Mouse (Mus musculus) adrenal gland, postnatal 25 days (tissue): ENCODE results near the gene Rreb1. TPM values are rescaled to one million over a fixed set of nuclear protein-coding genes. Genes with fewer than 3 reads are reported as not detected.
A peak's percentile ranks its signal among the peaks of the same experiment; 100 is the strongest.

ENCODE experiments used
- DNase-seq: peaks from one replicate; pipeline ENCODE4 v3.0.0; 2021; ENCODE audit warnings: mixed read lengths
- total RNA-seq: library from RNA; stranded (reverse); gene quantifications from 2 replicates; pipeline ENCODE4 v1.2.3, GENCODE M21; 2021

The Rreb1 gene
- total RNA-seq, 1 experiment from 2014 or later = 87.2 TPM

DNA sequence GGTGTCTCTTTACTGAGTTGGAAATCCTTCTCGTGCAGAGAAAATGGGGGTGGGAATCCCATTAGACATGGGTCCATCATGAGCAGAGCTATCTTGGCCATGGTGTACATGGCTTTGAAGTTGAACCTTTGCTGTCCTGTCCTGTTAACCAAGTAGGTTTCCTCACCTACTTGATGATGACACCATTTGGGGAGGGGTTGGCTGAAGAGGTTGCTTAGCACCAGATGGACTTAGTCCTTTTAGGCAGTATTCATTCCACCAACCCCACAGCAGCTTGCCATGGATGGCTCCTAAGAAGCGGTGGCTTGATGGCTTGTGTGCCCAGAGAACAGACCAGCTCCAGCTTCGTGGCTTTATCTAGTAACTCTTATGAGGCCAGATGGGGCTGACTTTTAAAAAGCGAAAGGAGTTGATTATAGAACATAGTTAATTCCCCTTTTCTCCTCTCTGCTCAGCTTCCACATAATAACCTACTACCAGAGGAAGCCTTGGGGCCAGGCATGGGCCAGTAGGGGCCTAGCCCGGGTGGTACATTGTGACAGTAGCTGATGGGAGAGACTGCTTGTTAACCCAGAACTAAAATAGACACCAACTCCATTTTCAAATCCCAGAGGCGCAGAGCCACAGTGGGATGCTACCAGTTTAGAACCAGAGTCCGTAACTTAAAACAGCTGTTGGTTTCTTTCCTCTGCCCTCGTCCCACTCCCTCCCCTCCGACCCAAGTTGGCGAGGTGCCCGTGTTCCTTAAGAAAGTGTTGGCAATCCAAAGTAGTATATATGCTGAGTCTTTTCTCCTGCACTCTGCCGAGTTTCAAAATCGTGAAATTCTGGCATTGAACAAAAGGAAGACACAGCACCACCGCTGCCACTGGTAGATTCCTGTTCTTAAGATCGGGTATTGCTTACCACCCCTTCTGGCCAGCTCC lies 140.4 kb downstream of the Rreb1 start:
- DNase-seq = no peak

DNA sequence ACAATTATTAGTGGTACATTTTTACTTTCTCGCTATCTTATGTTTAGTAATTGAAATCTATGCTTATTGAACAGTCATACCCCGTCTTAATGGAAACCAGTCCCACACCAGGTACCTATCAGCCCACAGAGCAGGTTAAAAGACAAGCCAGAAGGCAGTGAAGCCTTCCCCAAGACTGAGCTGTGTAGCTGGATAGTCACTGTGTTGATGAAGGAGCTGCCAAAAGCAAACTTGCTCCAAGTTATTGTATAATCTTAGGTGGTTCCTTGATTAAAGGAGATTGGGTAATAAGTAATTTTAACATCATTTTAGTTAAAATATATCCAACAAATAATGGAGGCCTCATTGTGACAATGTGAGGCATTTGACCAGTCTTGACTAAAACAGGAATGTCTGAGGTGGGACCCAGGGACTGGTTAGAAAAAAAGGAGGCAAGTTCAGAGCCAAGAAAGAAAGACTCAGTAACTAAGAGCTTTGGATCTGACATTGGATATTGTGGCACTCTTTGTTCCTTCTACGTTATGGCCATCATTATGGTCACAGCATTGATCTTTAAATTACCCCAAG lies 141.6 kb downstream of the Rreb1 start:
- no peak for DNase-seq

DNA sequence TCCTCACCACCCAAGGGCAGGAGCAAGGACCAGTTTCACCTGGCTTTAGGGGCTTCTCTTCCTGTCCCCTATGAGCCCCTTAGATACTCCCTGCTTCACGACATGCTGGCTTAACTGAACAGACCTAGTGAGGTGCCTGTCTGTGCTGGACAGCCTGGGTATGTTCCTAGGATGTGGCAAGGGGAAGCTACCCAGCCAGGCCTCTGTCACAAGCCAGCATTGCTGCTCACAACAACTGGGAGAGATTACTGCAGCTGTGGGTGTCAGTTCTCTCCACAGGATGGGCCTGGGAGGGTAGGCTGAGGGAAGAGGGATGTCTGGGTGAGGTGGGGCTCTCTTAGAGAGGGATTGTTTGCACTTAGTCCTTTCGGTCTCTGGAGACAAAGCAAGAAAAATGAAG lies 142.5 kb downstream of the Rreb1 start:
- no peak for DNase-seq

DNA sequence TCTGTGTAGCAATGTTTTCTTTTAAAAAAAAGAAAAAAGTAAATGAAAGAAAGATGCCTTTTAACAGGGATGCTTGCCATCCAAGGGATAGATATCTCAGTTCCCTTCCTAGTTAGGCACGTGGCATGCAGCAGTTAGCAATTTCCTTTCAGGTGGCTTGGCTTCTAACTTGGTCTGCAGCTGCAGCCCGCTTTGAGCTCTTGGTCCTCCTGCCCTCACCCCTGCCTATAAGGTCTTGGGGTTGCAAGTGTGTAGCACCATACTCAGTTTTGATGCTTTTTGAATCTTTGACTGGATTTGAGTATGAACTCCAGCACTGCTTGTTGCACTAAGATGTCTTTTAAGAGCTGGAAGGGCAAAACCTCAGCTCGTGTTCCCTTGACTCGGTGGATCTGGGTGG lies 144.9 kb downstream of the Rreb1 start:
- DNase-seq = no peak

DNA sequence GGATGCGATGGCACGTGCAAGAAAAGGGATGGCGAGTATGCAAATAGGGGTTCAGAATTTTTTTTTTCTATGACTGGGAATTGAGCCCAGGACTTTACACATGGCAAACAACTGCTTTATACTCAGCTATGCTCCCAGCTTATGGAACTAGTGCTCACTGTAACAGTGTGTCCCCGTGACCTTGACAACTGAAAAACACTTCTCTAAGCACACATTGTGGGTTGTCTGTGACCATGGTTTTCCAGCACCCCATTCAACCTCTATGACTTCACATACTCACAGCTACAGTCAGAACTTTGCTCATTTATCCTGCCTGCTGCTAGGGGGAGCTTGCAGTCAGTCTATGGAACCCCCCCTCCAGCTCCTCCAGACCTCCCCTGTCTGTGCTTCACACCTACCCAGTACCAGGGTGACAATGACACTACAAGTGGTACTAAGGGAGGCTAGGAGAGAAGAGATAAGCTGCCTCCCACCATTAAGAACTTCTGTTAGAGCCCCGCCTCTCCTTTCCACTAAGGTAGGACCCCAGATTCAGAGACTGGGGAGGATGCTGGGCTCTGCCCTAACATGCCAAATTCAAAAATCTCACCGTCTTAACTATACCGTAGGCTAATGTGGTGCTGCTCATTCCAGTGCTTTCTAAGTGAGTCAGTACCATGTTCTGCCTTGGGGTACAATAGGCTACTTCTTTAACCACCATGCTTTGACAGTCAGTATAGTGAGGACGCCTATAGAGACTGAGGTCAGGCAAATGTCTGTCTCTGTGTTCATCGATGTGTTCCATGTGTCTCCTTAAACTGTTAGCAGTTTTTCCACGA lies 145.7 kb downstream of the Rreb1 start:
- no peak for DNase-seq

DNA sequence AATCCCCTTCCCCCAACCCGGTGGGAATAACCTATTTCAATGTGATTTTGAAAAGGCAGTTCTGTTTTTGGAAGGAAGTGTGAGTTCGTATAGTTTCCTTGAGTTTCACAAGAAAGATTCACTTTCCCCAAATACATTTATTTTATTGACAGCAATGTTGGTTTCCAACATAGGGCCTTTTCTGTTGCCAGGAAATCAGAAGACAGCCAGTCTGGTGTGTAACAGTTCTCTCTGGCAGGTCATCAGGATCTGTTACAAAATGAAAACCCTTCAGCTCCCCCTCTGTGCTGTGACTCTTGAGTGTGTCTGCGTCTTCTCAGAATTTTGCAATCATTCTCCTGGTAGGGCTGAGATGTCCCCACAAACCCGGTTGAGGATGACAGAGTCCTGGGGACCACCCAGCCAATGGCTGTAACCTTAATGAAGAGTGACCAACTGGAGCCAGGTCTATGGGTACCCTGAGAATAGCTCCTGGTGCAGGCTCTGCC lies 146.3 kb downstream of the Rreb1 start:
- DNase-seq = no peak

DNA sequence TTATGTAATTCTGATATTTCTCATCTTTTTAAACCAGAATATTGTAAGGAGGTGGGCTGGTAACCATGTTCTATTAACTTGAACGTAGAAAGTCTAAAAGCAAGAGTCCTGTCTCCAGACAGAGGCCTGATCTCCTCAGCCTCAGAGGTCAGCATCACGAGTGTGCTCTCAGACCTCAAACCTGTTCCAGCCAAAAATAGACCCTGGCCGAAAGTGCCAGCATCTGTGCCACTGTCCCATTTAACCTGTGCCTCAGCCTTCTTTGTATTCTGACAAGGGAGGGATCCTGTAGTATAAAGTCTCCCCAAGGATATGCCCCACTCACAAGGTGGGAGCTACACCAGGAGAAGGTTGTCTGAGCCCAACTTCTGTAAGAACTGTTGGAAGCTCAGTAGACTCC lies 148.2 kb downstream of the Rreb1 start:
- DNase-seq = no peak

DNA sequence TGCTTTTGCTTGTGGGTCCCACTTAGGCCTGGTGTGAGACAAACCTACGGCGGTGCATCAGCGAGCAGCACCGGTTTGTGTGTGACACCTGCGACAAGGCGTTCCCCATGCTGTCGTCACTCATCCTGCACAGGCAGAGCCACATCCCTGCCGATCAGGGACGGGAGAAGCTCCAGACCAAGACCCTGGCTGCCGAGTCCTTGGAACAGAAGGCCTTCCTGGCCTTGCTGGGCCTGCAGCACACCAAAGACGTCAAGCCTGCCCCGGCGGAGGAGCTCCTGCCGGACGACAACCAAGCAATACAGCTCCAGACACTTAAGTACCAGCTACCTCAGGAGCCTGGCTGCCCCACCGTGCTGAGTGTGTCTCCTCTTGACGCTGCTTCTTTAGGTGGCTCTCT lies 151.3 kb downstream of the Rreb1 start:
- peak; percentile 25 for DNase-seq

DNA sequence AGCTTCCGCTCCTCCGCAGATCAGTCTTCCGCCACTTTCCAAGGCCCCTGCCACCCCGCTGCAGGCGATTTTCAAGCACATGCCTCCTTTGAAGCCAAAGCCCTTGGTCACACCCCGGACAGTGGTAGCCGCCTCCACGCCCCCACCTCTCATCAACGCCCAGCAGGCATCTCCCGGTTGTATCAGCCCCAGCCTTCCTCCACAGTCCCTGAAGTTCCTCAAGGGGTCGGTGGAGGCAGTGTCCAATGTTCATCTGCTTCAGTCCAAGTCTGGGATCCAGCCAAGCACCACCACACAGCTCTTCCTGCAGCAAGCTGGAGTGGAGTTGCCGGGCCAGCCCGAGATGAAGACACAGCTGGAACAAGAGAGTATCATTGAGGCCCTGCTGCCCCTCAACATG lies 151.9 kb downstream of the Rreb1 start:
- no peak for DNase-seq

DNA sequence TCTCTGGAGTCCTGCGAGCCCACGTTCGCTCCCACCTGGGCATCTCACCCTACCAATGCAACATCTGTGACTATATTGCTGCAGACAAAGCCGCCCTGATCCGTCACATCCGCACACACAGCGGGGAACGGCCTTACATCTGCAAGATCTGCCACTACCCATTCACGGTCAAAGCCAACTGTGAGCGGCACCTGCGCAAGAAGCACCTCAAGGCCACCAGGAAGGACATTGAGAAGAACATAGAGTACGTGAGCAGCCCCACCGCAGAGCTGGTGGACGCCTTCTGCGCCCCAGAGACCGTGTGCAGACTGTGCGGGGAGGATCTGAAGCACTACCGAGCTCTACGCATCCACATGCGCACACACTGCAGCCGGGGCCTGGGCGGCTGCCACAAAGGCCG lies 152.4 kb downstream of the Rreb1 start:
- no peak for DNase-seq

DNA sequence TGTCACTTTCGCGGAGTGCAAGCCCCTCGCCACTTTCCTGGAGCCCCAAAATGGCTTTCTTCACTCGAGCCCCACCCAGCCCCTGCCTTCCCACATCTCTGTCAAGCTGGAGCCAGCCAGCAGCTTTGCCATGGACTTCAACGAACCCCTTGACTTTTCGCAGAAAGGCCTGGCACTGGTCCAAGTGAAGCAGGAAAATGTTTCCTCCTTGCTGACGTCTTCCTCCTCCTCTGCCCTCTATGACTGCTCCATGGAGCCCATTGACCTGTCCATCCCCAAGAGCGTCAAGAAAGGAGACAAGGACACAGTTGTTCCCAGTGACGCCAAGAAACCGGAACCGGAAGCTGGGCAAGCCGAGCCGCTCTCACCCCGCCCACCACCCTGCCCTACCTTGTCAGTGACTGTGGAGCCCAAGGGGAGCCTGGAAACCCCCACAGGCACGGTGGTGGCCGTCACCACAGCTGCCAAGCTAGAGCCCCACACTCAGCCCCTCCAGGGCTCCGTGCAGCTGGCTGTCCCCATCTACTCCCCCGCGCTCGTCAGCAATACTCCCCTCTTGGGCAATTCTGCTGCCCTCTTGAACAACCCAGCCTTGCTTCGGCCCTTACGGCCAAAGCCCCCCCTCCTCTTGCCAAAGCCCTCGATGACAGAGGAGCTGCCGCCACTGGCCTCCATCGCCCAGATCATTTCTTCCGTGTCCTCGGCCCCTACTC lies 153.2 kb downstream of the Rreb1 start:
- no peak for DNase-seq

DNA sequence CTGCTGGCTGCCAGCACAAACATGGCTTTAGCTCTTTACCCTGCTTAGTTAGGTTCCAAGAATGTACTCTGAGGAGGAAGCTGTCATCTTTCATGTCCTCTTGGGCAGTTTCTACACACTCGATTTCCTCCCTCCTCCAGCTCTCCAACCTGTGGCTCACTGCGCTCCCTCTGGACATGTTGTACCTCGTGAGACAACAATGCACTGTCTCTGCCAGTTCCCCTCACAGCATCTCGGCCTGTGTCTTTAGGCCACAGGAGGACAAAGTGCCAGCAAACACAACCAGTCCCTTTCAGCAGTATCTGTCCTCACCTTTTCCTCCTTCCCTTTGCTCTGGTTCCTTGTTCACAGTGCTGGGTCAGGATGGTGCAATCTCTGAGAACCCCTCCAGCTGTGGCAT lies 155.9 kb downstream of the Rreb1 start:
- DNase-seq = no peak

DNA sequence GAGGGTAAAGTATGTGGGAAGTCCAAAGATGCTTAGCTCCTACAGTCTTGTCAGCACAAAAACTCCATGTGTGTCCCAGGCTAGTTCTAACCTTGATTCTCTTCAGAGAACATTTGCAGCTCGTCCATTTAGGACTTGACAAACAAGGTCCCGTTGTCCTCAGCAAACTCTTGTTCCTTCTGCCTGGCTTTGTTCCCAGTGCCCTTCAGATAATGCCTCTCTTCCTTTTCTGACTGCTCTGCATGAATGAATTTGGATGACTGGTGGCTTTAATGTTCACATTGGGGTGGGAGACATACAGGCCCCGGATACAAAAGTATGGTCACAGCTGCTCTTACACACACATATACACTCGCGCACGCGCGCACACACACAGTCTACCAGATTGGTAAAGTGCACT lies 156.7 kb downstream of the Rreb1 start:
- DNase-seq = peak; percentile 36

DNA sequence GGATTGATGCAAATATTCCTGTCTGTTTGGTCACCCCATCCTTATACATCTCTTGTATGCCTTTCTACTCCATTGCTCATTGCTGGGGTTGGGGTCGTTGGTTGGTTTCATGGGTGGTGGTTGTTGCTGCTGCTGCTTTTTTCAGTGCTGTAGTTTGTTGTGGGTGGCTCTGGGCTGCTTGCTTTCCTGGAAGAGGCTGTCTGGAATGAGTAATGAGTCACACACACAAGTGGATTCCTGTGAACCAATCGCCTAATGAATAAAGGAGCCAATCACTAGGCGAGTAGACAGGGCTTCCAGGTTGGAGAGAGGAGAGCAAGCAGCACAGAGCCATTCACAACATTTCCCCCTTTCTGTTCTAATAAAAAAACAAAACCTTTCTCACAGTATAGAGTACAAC lies 158.2 kb downstream of the Rreb1 start:
- DNase-seq = no peak

DNA sequence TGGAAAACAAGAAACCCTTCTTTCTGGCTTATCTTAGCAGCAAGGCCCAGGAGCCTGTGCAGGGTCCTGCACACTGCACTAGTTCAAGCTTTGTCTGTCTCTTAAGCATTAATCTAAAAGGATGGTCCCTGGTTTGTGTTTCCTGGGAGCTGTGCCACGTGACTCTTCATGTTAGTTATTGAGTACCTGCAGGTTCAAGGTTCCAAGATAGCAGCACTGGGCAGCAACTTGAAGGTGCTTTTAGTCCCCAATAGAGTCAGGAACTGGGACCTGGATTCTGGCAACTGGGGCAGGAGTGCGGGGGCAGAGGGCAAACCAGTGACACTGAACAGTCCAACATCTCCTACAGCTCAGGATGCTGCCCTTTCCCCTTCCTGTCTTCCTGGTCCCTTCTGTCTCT lies 162.0 kb downstream of the Rreb1 start:
- DNase-seq = no peak

DNA sequence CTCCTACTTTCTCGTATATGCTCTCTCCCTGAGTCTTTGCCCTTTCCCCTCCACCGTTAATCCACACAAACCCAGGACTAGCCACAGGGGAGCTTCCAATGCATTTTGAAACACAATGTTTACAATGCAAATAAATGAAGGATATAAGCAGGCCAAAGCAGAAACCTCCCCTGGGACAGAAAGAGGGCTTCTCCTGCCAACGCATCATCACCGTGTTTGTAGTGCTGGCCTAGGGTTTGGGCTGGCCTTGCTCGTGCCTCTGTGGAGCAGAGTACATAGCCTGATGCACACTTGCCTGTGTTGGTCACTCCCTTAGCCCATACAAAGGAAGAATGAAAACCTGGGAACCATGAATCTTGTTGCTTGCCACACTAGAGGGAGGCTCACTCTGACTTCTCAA lies 162.4 kb downstream of the Rreb1 start:
- DNase-seq = no peak

DNA sequence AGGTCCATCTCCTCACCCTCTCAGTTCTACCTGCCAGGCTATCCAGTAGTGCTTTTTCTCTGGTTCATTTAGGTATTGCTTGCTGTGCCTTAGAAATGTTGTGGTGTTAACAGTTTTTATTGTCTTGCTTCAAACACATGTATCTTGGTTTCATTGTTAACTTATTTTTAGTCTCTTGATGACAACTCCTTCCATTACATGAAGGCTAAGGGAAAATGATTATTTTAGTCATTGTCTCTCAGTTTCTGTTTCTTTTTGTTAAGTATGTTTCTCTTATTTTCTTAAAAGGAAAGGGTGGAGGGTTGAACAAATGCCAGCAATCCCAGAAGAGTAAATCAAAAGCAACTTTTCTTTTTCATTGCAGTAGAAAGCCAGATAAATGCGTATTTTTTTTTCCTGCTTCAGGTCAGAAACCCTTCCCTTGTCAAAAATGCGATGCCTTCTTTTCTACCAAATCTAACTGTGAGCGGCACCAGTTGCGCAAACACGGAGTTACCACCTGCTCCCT lies 163.0 kb downstream of the Rreb1 start:
- DNase-seq = no peak

DNA sequence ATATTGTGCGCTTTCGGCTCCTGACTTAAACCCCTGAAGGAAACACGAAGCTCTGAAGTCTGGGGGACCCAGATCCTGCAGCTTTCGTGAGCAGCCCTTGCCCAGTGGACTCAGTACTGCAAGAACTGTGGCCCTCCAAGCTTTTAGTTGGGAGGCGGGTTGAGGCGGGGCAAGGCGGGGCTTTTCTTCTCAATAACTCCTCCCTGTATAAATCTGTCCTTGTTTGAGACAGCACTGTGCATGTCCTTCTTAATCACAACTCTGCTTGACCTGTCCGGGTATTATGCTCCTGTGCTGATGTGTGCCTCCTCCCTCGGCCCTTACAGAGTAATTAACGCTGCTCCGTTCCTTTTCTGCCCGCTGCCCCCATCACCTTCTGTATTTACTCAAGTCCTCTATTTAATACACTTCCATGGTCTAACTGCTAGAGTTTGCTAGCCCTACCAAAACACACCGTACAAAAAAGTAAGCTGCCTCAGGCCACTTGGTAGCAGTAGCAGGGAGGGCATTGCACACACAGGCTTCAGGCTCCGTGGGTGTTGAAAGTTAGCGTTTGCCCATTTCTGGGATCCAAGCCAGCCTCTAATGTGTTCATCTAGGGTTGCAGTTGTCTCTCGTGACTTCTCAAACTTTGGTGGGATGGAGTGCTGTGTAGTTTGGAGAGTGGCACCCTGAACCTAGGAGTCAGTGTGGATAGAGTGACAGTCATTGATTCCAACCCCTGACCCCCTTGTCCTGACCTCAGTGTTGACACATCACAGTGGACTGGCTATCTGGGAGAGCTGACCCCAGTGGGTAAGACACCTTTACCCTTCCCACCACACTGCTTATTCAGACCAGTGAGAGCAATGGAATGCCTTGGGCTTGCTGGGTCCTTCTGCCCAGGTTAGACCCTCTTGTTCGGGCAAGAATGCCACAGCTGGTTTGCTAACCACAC lies 164.0 kb downstream of the Rreb1 start:
- peak; percentile 44 for DNase-seq

DNA sequence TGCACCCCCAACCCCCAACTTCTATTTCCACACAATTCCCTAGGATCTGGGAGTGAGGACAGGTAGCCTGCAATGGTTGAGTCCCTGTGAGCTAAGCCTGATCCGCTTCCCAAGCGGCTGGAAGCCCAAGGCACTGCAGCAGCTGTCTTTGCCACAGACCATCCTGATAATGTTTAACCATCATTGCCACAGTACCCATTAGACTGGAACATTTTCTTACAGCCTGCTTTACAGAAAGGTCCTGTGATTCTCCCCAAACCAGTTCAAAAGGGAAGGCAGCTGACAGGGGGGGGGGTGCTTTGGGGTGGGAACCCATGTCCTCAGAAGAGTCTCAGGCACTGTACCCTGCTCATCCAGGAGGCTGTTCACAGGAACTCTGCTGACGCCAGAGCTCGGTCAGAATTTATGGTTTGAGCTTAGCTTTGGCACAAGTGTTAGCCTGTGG lies 164.7 kb downstream of the Rreb1 start:
- DNase-seq = no peak

DNA sequence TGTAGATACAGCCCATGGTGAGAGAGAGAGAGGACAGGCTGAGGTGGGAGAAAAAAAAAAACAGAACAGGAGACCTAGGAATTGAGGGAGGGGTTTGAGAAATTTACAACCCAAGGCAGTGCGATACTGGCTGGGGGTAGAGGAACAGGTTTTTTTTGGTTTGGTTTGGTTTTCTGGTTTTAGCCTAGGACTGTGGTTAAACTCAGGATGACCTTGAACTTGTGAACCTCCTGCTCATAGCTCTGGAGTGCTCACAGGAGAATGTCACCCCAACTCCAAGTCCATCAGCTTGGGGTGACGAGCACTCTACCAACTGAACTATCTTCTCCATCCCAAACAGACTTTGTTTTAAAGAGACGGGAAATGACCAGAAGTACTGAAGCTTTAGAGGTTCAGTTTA lies 165.3 kb downstream of the Rreb1 start:
- DNase-seq = no peak

DNA sequence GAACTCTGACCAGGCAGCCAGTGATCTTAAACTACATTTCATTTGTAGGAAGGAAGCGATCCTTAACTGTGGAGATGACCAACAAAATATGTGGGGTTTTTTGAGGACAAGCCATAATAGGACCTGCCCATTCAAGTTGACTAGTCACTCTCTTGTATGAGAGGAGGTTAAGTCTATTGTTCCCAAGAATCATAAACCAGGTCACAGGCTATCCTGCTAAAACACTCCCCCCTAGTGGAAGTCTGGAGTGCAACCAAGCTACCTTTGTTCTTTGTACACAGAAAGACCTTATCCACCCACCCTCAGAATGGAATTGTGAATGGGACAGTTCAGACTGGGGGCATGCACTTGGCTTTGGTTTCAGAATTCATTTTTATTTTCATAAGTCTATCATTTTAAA lies 166.1 kb downstream of the Rreb1 start:
- DNase-seq = no peak
